Mouse (Mus musculus): ENCODE results near the gene H2-DMb1.

Gene H2-DMb1

GRCm38 (mm10) chr17:34152923-34153322 is at the start of gene H2-DMb1:
Gene H2-DMb1 (plus strand): TSS chr17:34153072.
- DNase-seq (ENCODE audit: extremely low spot score, low read depth, low spot score): no peak

GRCm38 (mm10) chr17:34104804-34105203 is 48.1 kb upstream of the H2-DMb1 start:
- no peak for DNase-seq (ENCODE audit: extremely low spot score, low read depth, low spot score)

GRCm38 (mm10) chr17:34106555-34106954 is 46.3 kb upstream of the H2-DMb1 start:
- DNase-seq (ENCODE audit: extremely low spot score, low read depth, low spot score): no peak

GRCm38 (mm10) chr17:34107109-34107867 is 45.6 kb upstream of the H2-DMb1 start:
- no peak for DNase-seq (ENCODE audit: extremely low spot score, low read depth, low spot score)

- no peak for DNase-seq (ENCODE audit: extremely low spot score, low read depth, low spot score)
These were observed 44.4 kb upstream of the H2-DMb1 start for GRCm38 (mm10) chr17:34108460-34108859.

GRCm38 (mm10) chr17:34109038-34109805 is 43.6 kb upstream of the H2-DMb1 start:
- DNase-seq (ENCODE audit: extremely low spot score, low read depth, low spot score): no peak

GRCm38 (mm10) chr17:34109806-34110195 is 43.1 kb upstream of the H2-DMb1 start:
- DNase-seq (ENCODE audit: extremely low spot score, low read depth, low spot score): no peak

- DNase-seq (ENCODE audit: extremely low spot score, low read depth, low spot score): no peak
These were observed 42.6 kb upstream of the H2-DMb1 start for GRCm38 (mm10) chr17:34110309-34110708.

- no peak for DNase-seq (ENCODE audit: extremely low spot score, low read depth, low spot score)
These were observed 38.8 kb upstream of the H2-DMb1 start for GRCm38 (mm10) chr17:34114114-34114513.

- no peak for DNase-seq (ENCODE audit: extremely low spot score, low read depth, low spot score)
These were observed 36.0 kb upstream of the H2-DMb1 start for GRCm38 (mm10) chr17:34116736-34117370.

GRCm38 (mm10) chr17:34117421-34118112 is 35.3 kb upstream of the H2-DMb1 start:
- DNase-seq (ENCODE audit: extremely low spot score, low read depth, low spot score): no peak

- no peak for DNase-seq (ENCODE audit: extremely low spot score, low read depth, low spot score)
These were observed 34.6 kb upstream of the H2-DMb1 start for GRCm38 (mm10) chr17:34118113-34118872.

- DNase-seq (ENCODE audit: extremely low spot score, low read depth, low spot score): no peak
These were observed 34.0 kb upstream of the H2-DMb1 start for GRCm38 (mm10) chr17:34118873-34119248.

GRCm38 (mm10) chr17:34119249-34120179 is 33.4 kb upstream of the H2-DMb1 start, which contains the start of gene H2-DMa:
Gene H2-DMa (plus strand): TSS chr17:34119541.
- DNase-seq (ENCODE audit: extremely low spot score, low read depth, low spot score): peak; percentile 95

- DNase-seq (ENCODE audit: extremely low spot score, low read depth, low spot score): no peak
These were observed 32.6 kb upstream of the H2-DMb1 start for GRCm38 (mm10) chr17:34120180-34120723.

- DNase-seq (ENCODE audit: extremely low spot score, low read depth, low spot score): no peak
These were observed 32.1 kb upstream of the H2-DMb1 start for GRCm38 (mm10) chr17:34120814-34121171.

GRCm38 (mm10) chr17:34121172-34121878 is 31.5 kb upstream of the H2-DMb1 start:
- DNase-seq (ENCODE audit: extremely low spot score, low read depth, low spot score): no peak

- no peak for DNase-seq (ENCODE audit: extremely low spot score, low read depth, low spot score)
These were observed 31.0 kb upstream of the H2-DMb1 start for GRCm38 (mm10) chr17:34121879-34122187.

Data from hindlimb bud, embryonic 11.5 days (tissue).